Mouse (Mus musculus) layer of hippocampus, postnatal 36 days (tissue): ENCODE data around the gene Gprc5b. TPM values are rescaled to one million over a fixed set of nuclear protein-coding genes. Genes with fewer than 3 reads are reported as not detected.

Source experiments
- total RNA-seq, 2 experiments: library from RNA; stranded (reverse); gene quantifications; 2 replicates each; pipeline ENCODE4 v1.2.3; 2021

The Gprc5b gene
- total RNA-seq, 2 experiments from 2014 or later = 122 to 123 TPM

Other genes with a start within 250 kb of the Gprc5b start
- gene Iqck, start 139.5 kb downstream of the Gprc5b start, total RNA-seq = 1 to 10 TPM; 4.3 to 4.5 TPM
- 10 to 100 TPM; 28.8 to 29.4 TPM for gene Knop1, start 139.0 kb downstream of the Gprc5b start, total RNA-seq
- 1 to 10 TPM; 1.3 to 1.6 TPM for gene Gpr139, start 189.4 kb upstream of the Gprc5b start, total RNA-seq